Mouse (Mus musculus): ENCODE data around the gene Cmip.

The Cmip gene

GRCm38 (mm10) chr8:117328758-117329157, 71.9 kb downstream of the Cmip start:
- no peak for DNase-seq

DNA sequence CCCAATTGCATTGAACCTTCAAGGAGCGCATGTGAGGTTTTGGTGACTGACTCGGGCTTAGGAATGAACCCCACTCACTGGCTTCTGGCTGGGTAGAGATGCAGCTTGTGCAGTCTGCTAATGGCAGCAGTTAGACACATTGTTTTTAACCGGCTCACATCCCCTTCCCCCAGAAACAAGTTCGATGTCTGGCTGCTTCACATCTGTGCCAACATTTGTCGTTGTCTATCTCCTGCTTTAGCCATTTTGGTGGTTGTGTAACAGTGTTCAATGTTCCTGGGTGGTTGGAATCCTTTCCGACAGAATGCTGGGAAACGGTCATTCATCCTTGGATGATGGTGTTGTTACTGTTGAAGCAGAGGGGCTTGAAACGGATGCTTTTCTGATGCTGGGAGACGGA, 72.3 kb downstream of the Cmip start:
- DNase-seq: no peak

GRCm38 (mm10) chr8:117329903-117330302, 73.0 kb downstream of the Cmip start:
- no peak for DNase-seq

- no peak for DNase-seq
Measured at GRCm38 (mm10) chr8:117332229-117333010, 75.6 kb downstream of the Cmip start.

DNA sequence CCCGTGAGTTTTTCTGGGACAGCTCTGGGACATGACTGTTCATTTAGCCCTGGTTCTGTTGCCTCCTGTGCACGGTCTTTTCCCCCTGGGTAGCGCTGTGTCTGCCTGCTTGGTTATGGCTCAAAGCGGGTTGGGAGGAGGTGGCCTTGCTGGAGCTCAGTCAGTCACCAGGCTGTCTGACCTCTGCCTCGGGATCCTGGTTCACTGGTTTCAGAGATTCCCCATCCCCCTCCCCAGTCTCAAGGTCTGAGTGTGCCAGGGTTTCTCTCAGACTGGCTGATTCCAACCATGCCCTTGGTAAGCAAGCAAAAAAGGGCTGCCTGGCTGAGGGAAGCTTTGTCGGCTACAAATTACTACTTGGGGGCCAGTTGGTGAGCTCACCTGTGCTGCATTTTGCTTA, 76.8 kb downstream of the Cmip start:
- peak; percentile 91 for DNase-seq

DNA sequence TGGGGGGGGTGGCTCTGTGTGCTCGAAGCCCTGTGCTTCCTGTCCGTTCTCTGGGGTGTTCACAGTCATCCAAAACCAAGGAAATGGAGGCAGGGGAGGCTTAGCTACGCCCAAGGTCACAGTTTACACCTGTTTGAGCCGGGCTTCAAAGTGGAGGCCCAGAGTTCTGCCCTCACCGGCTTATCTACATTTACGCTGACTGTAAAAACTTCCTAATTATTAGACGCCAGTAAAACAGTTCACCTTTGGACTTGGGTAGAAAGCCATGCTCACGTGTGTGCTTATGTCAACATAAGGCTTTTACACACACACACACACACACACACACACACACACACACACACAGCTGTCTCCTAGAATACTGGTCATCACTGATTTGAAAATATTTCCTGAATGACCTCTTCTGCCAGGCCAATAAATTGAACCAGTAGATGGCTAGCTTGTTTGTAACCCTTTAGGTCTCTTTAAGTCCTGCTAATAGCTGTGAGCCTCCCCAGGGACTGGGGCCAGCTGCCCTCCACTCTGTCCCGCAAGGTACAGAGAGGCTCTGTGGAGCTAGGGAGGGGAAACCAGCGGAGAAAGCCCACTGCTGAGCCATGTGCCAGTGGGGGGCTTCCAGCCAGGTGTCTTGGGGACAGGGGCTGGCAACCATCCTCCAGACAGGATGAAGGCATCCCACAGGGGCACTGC, 77.3 kb downstream of the Cmip start:
- peak; percentile 62 for DNase-seq

- peak; percentile 82 for DNase-seq
Measured at GRCm38 (mm10) chr8:117334748-117335393, 78.0 kb downstream of the Cmip start.

GRCm38 (mm10) chr8:117335423-117335822, 78.6 kb downstream of the Cmip start:
- DNase-seq: peak; percentile 65

GRCm38 (mm10) chr8:117337188-117337587, 80.3 kb downstream of the Cmip start:
- no peak for DNase-seq

GRCm38 (mm10) chr8:117338678-117339077, 81.8 kb downstream of the Cmip start:
- DNase-seq: no peak

DNA sequence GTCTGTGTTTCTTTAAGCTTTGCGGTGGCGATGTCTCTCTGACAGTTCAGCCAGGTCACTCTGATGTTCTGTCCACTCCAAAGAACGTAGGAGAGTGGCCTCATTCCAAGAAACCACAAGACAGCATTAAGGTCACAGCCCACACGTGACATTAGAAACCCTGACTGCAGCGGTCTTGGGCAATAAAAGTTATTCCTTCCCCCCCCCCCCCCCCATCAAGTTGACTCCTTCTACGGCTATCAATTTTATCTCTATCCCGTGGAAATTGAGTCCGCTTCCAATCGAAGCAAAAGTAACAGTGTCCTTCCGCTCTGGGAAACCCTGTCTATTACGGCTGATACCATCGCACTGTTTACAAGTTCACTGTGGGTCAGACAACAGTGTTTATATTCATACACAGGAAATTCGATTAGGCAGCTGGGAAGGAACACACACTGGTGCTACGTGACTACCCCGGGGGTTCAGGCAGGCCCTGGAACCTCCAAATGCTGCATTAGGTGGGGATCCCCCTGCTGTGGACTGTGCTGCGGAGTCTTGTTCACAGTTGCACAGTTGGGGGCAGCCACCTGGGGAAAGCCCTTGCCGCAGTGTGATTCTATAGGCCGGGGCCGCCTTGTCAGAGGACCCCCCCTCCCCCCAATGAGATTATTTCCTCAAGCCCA, 82.6 kb downstream of the Cmip start:
- DNase-seq: peak; percentile 77

GRCm38 (mm10) chr8:117339958-117340651, 83.2 kb downstream of the Cmip start:
- no peak for DNase-seq

DNA sequence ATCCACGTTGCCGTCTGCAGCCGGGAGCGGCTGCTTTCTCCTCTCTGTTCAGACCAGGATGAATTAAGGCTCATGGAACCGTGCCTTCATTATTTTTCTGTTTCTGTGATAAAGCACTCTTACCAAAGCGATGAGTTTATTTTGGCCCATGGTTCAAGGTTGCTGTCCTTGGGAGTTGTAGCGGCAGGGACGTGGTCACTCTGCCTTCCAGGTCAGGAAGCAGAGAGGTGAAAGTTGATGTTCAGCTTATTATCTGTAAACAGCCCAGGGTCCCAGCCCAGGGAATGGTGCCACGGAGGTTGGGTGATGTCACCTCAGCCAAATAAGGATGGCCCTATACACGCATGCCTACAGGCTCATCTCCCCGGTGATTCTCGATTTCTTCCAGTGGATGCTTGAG, 83.9 kb downstream of the Cmip start:
- DNase-seq: no peak

DNA sequence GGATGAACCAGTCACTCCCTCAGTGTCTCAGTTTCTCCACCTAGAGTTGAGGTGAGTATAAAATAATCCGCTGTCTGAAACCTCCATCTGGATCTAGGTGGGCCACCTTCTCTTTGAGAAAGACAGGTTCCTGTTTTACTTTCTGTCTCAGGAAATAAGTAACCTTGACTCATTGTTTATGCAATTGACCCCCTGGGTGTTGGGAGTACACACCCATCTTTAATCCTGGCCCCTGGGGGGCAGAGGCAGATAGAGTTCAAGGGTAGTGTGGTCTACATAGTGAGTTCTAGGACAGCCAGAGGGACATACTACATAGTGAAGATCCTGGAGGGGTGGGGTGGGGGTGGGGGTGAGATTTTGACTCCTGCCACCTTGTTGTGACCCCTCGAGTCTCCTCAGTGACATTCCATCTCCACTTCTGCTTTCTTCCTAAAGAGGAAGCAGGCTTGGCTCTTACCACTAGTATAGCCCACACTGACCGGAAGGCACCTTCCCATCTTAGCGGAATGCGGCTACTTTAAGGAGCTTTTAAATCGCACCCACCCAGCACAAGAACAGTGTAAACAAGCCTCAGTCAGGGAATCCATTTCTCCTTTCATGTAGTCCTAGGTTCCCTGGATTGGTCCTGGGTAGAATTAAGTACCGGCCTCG, 86.0 kb downstream of the Cmip start:
- no peak for DNase-seq

DNA sequence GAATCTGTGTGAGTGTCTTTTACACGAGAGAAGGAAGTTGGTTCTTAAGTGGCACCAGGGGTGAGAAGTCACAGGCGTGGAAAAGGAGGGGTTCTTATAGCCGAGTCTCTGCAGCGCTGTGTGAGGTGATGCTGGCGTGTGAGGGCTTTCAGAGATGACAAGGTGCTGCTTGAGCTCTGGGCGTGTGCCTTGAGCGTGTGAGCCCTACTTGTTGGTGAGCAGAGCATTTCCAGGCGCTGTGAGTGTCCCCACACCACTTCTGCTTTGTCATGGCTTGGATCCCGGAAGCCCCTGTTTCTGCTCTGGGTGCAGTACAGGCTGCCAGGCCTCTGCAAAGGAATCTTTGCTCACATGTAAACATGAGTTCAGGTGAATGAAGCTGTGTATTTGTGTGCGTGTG, 86.6 kb downstream of the Cmip start:
- DNase-seq: no peak

DNA sequence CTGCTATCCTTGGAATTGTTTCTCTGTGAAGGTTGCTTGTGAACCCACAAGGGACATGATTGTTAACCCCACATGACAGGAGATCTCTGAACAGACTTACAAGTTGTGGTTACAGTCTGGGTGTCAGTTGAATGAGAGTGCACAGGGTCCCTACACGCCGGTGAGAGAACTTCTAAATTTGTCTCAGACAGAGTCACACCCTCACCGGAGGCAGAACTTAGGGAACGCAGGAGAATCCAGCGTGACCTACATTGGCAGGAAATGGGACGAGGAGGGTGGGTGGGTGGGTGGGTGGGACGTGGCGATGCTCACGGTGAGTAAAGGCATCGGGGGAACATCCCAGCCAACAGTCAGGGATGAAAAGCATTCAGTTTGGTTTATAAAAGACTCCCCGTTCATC, 88.0 kb downstream of the Cmip start:
- DNase-seq: no peak

- no peak for DNase-seq
Measured at GRCm38 (mm10) chr8:117345376-117345775, 88.5 kb downstream of the Cmip start.

- peak; percentile 88 for DNase-seq
Measured at GRCm38 (mm10) chr8:117347556-117347955, 90.7 kb downstream of the Cmip start.

DNA sequence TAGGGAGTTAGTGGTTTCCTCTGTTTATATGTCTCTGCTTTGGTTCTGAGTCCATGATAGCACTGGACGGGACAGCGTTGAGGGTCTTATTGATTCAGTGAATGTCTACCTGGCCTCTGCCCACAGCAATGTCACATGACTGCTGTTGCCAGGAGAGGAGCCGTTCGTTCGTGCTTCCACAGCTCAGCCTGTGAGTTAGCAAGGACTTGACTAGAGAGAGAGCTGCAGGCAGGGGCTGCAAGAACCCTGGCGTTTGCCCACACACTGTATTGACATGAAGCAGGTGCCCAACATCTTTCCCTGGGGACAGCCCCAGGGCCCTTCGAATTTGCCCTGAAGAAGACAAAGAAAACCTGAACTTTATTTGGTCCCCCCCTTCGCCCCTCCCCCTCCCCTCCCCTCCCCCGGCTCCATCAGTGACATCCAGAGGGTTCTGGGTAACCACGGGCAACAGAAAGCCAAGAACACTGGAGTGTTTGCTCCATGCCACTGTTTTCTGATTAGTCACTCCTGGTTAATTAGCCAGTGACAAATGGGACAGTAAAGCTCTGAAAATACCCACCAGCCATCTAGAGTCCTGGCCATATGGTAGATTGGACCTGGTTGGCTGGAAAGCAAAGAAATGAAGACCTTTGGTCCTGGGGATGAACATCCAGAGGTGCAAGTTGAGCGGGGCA, 92.0 kb downstream of the Cmip start:
- no peak for DNase-seq

DNA sequence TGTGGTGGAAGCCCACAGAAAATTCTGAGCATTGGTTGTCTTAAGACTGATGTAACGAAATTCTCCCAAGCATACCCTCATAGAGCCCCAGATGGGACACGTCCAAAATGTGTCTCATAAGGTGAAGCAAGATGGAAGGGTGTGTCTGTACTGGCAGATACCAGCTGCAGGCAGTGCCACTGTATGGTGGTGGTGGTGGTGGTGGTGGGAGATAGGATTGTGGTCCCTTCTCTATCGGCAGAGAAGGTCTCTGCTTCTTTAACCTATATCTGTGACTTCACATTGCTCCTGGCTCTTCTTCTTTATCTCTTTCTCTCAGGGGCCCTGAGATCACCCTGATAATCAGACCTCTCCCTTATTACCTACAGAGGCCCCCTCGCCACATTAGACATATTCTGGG, 92.7 kb downstream of the Cmip start:
- no peak for DNase-seq

- no peak for DNase-seq
Measured at GRCm38 (mm10) chr8:117352098-117352497, 95.2 kb downstream of the Cmip start.

Data from kidney, postnatal 14 days (tissue).